Mouse (Mus musculus) left cerebral cortex, postnatal 25 days (tissue): Measurements from ENCODE around the gene Kcnh3. TPM values are rescaled to one million over a fixed set of nuclear protein-coding genes. Genes with fewer than 3 reads are reported as not detected.

Experiments
- DNase-seq, 2 experiments: peaks; one replicate each; pipeline ENCODE4 v3.0.0; 2022; ENCODE audit warnings: low spot score in 2 of 2, mixed read lengths in 1 of 2
- intact Hi-C: fragments of 180-260 bp; cut with DNase I; formaldehyde crosslinking; loops from one replicate; pipeline ENCODE4 v1.15.1; 2025
- total RNA-seq, 2 experiments: library from RNA; stranded (reverse); gene quantifications; 2 replicates each; pipeline ENCODE4 v1.2.3; 2021

The Kcnh3 gene
- total RNA-seq, 2 experiments from 2014 or later: 171 to 172 TPM

DNA sequence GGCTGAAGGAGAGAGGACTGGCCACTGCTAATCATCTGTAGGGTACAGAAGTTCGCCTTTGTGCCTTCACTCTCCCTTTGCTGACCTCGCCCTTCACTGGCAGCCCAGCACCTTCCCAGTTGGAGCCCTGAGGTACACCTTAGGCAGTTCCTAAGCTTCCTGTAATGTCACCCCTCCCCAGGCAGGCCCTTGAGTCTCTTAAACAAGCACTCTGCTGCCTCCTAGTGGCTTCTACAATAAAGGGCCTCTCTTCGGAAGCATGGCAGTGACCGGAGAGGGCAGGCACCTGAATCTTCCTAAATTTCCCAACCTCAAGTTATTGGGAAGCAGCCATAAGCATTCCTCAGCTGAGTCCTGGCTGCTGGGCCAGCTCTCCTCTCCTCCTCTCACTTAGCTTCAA lies 41.0 kb downstream of the Kcnh3 start:
- DNase-seq: peak; percentile 73 to 84
- intact Hi-C loops: loop anchor here (10.0 kb wide), 1 partner anchor 211 kb away; the partner anchor contains the start of gene Prph

DNA sequence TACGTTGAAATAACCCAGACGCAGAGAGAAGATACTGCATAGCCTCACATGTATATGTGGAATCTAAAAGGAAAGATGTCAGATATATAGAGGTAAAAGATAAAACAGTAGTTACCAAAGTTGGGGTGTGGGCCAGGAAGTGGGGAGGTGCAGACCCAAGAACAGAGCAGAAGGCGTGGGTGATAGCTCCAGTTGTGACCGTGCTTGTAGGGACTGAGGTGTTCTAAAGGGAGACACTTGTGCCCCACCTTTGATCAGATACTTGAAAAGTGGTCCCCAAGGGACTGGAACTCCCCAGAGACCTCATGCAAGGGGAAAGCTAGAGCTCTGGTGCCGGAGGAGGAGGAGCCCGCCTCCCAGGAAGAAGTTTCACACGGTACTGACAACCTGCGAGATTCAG lies 51.4 kb downstream of the Kcnh3 start:
- intact Hi-C loops: no loop called here

GRCm38 (mm10) chr15:99278271-99278670 lies 53.6 kb downstream of the Kcnh3 start:
- intact Hi-C loops: no loop called here

More for the DNA sequence above, 51.4 kb downstream of the Kcnh3 start:
- DNase-seq: no peak

GRCm38 (mm10) chr15:99283456-99283855 lies 58.8 kb downstream of the Kcnh3 start:
- intact Hi-C loops: no loop called here

More at GRCm38 (mm10) chr15:99278271-99278670, 53.6 kb downstream of the Kcnh3 start:
- no peak for DNase-seq

GRCm38 (mm10) chr15:99284527-99285188 lies 60.0 kb downstream of the Kcnh3 start:
- intact Hi-C loops: no loop called here

More at GRCm38 (mm10) chr15:99283456-99283855, 58.8 kb downstream of the Kcnh3 start:
- no peak for DNase-seq

GRCm38 (mm10) chr15:99285189-99285535 lies 60.5 kb downstream of the Kcnh3 start:
- DNase-seq: no peak
- intact Hi-C loops: no loop called here

More at GRCm38 (mm10) chr15:99284527-99285188, 60.0 kb downstream of the Kcnh3 start:
- DNase-seq: peak in 1 of 2 experiments; percentile 19

DNA sequence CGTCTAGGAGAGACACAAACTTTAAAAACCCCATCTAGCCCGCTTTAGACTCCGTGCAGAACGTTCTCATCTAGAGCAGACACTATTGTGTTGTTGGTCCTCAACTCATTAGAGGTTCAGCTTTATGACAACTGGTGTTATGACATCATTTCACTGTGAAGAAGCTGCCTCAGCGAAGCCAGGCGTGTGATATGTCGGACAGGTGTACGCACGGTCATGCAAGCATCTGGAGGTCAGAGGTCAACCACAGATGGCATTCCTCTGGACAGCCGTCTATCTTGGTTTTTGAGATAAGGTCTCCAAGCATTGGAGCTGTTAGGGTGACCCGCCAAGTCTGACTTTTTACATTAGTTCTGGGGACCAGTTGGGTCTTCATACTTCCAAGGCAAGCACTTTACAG lies 65.9 kb downstream of the Kcnh3 start:
- intact Hi-C loops: no loop called here
- DNase-seq: no peak

Other genes starting within 250 kb of the Kcnh3 start
- 10 to 100 TPM; 71.0 to 80.5 TPM for gene Tuba1c, start 195.0 kb upstream of the Kcnh3 start, total RNA-seq
- gene Prph, start 169.7 kb upstream of the Kcnh3 start, total RNA-seq: 1 to 10 TPM; 1.4 to 1.6 TPM
- under 1 TPM; 0.69 TPM for gene Troap, start 150.3 kb upstream of the Kcnh3 start, total RNA-seq
- not detected for gene C1ql4, start 137.0 kb upstream of the Kcnh3 start, total RNA-seq
- gene Dnajc22, start 131.7 kb upstream of the Kcnh3 start, total RNA-seq: under 1 TPM in 1 of 2 experiments, not detected in 1; 0.30 TPM
- 10 to 100 TPM; 36.2 to 37.0 TPM for gene Spats2, start 98.9 kb upstream of the Kcnh3 start, total RNA-seq
- gene Mcrs1, start 27.1 kb downstream of the Kcnh3 start, total RNA-seq: 10 to 100 TPM; 80.1 to 81.0 TPM
- gene Prpf40b, start 70.2 kb downstream of the Kcnh3 start, total RNA-seq: 10 to 100 TPM; 87.0 to 95.3 TPM
- 1 to 10 TPM; 1.6 to 1.9 TPM for gene Fam186b, start 71.0 kb downstream of the Kcnh3 start, total RNA-seq
- gene Fmnl3, start 145.6 kb downstream of the Kcnh3 start, total RNA-seq: 10 to 100 TPM in 1 of 2 experiments, 1 to 10 TPM in 1; 9.5 to 10.7 TPM
- 100 to 1,000 TPM; 331 to 338 TPM for gene Tmbim6, start 168.0 kb downstream of the Kcnh3 start, total RNA-seq
- 10 to 100 TPM; 16.8 to 22.3 TPM for gene Nckap5l, start 232.9 kb downstream of the Kcnh3 start, total RNA-seq
- gene Bcdin3d, start 249.9 kb downstream of the Kcnh3 start, total RNA-seq: 1 to 10 TPM; 4.6 to 4.9 TPM